Mouse (Mus musculus): ENCODE results near the gene Dhcr7.

Gene Dhcr7

DNA sequence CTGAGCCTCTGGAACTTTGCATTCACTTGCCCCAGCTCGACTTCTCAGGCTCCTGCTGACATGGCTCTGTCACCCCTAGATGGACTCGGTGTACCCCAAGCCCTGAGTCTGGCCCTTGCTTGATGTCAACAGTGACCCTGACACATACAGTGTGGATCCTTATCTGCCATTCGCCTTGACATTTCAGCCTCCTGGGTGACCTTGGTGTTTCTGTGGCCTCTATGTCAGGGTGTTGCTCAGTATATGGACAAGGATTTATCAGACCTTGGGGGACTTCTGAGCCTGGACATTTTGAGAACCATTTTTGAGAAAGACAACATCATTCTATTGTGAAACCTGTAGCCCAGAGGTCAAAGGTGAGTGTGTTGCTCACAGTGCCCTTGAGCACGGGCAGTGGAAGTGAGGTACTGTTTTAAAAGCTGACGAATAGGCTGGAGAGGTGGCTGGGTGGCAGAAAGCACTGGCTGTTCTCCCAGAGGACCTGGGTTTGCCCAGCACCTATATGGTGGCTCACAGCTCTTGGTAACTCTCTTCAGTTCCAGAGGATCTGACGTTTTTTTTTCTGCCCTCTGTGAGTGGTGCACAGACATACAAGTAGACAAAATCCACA lies 10.7 kb downstream of the Dhcr7 start:
- no peak for DNase-seq

- DNase-seq = no peak
Measured at GRCm38 (mm10) chr7:143834316-143834715, 11.4 kb downstream of the Dhcr7 start.

DNA sequence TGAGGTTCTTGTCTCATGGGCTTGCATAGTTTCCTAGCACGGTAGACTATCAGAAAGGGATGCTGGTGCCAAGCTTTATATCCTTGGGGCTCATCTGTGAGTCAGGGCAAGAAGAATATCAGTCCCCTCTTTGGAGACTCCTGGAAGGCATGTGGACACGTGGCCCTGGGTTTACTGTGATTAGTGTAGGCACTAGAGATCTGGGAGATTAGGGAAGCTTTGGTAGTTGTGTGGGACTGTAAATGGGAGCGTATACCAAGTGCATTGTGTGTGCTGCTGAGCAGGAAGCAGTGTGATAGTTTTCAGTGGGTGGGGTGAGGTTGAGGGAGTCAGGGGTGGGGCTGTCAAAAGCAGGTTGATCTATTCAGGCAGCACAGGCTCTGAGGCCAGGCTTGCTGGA lies 12.0 kb downstream of the Dhcr7 start:
- DNase-seq = no peak

DNA sequence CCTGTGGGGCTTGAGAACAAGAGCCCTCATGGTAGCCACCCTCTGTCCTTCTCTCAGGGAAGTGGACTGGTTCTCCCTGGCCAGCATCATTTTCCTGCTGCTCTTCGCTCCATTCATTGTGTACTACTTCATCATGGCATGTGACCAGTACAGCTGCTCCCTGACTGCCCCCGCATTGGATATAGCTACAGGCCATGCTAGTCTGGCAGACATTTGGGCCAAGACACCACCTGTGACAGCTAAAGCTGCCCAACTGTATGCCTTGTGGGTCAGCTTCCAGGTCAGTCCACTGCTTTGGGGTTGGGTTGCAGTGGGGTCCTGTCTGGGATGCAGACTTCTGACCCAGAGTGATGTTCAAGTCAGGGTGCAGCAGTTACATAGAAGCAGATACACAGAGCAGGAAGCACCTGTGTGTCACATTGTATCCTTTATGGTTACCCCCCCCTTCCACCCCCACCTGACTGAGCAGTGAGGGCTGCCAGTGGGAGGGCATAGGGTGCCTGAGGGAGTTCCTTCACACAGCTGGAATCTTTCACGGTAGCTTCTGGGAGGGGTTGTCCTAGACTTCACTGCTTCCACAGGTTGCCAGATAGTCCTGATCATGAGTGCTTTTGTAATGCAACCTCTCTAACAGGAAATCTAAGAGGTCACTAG lies 14.9 kb downstream of the Dhcr7 start:
- no peak for DNase-seq

- no peak for DNase-seq
Measured at GRCm38 (mm10) chr7:143840121-143840520, 17.2 kb downstream of the Dhcr7 start.

DNA sequence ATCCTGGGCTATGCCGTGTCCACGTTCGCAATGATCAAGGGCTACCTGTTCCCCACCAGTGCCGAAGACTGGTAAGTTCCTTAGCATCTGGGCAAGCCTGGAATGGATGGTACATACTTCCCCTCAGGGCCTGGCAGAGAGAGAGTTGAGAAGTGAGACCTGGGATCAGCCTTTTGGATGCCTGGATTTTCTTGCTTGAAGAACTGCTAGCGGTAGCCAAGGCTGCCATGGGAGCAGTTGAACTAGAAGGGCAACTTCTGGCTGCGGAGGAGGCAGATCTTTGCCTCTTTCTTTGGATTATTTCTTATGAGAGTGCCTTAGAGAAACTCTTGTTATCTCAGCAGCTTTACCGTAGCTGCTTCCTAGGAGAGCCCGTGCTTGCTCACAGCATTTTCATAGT lies 18.4 kb downstream of the Dhcr7 start:
- no peak for DNase-seq

- DNase-seq = no peak
Measured at GRCm38 (mm10) chr7:143848127-143848767, 25.3 kb downstream of the Dhcr7 start.

GRCm38 (mm10) chr7:143848768-143849482 lies 26.0 kb downstream of the Dhcr7 start:
- peak; percentile 78 for DNase-seq

DNA sequence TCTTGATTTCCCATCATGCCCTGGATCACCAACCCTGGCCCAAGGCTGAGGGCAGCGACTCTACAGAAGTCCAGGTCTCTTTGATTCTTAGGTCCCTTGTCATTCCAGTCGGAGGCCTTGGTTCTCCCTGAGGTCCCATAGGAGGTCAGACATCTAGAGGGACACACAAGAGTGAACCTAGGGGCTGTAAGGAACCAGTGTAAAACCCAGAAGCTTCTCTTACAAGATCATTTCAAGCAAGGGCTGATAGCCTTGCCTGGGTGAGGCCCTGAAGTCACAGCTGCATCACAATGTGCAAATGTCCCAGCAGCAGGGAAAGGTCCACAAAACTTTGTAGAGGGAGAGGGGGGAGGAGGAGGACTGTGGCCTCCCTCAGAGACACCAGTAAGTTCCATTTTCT lies 43.6 kb downstream of the Dhcr7 start, which contains the start of gene Gm498:
TSS of gene Gm498 (plus strand) at position 301 of the 400 bp plus-strand sequence.
- DNase-seq = no peak

GRCm38 (mm10) chr7:143868874-143869273 lies 45.9 kb downstream of the Dhcr7 start:
- DNase-seq = no peak

DNA sequence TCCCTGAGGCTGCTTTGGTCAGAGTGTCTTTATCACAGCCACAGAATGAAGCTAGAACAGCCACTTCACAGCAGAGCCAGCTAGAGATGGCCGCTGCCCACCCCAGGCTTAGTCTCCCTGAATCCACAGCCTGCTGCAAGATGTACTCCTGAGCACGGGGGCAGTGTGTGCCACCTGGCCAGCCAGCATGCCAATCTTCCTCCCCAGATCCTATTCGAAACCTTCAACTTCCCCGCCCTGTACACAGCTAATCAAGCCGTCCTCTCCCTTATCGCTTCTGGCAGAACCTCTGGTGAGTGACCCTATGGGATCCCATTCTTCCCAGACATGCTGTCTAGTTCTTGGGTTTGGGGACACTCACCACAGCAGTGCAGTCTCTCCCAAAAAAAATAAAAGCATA lies 60.8 kb downstream of the Dhcr7 start:
- DNase-seq = no peak

GRCm38 (mm10) chr7:143891146-143891545 lies 68.2 kb downstream of the Dhcr7 start:
- DNase-seq = no peak

- no peak for DNase-seq
Measured at GRCm38 (mm10) chr7:143892361-143892760, 69.4 kb downstream of the Dhcr7 start.

All from kidney, adult 11 months (tissue).